Mouse (Mus musculus) thymus, postnatal 10 days (tissue): ENCODE data around the gene Hmga2.
"Not testable (repeated sequence)": the region's sequence is repeated elsewhere in the genome, so short reads cannot be mapped to it uniquely, and the experiment has no call there.

Source experiments
- DNase-seq, 2 experiments: peaks; one replicate each; pipeline ENCODE4 v3.0.0; 2021; ENCODE audit warnings: low spot score in 2 of 2

Hmga2 gene

GRCm38 (mm10) chr10:120391971-120392716, 84.1 kb downstream of the Hmga2 start:
- DNase-seq: peak in 1 of 2 experiments; percentile 9

GRCm38 (mm10) chr10:120390912-120391835, 85.1 kb downstream of the Hmga2 start:
- DNase-seq: no peak

- no peak for DNase-seq
Measured at GRCm38 (mm10) chr10:120389707-120390106, 86.6 kb downstream of the Hmga2 start.

GRCm38 (mm10) chr10:120388966-120389365, 87.3 kb downstream of the Hmga2 start:
- no peak for DNase-seq

- DNase-seq: no peak
Measured at GRCm38 (mm10) chr10:120388400-120388871, 87.8 kb downstream of the Hmga2 start.

- no peak for DNase-seq
Measured at GRCm38 (mm10) chr10:120387105-120387504, 89.2 kb downstream of the Hmga2 start.

- no peak for DNase-seq
Measured at GRCm38 (mm10) chr10:120384797-120385600, 91.3 kb downstream of the Hmga2 start.

GRCm38 (mm10) chr10:120384040-120384439, 92.2 kb downstream of the Hmga2 start:
- DNase-seq: no peak

- no peak for DNase-seq
Measured at GRCm38 (mm10) chr10:120377795-120378194, 98.5 kb downstream of the Hmga2 start.

- no peak for DNase-seq
Measured at GRCm38 (mm10) chr10:120377327-120377752, 98.9 kb downstream of the Hmga2 start.

GRCm38 (mm10) chr10:120375438-120375837, 100.8 kb downstream of the Hmga2 start:
- no peak for DNase-seq

- no peak for DNase-seq
Measured at GRCm38 (mm10) chr10:120371215-120371614, 105.1 kb downstream of the Hmga2 start.

GRCm38 (mm10) chr10:120369187-120369805, 107.0 kb downstream of the Hmga2 start:
- no peak for DNase-seq

GRCm38 (mm10) chr10:120366173-120366592, 110.1 kb downstream of the Hmga2 start:
- DNase-seq: not testable (repeated sequence)

GRCm38 (mm10) chr10:120365380-120366172, 110.7 kb downstream of the Hmga2 start:
- no peak for DNase-seq

- no peak for DNase-seq
Measured at GRCm38 (mm10) chr10:120363983-120364582, 112.2 kb downstream of the Hmga2 start.

GRCm38 (mm10) chr10:120363298-120363982, 112.8 kb downstream of the Hmga2 start:
- DNase-seq: not testable (repeated sequence)

- no peak for DNase-seq
Measured at GRCm38 (mm10) chr10:120354523-120355030, 121.7 kb downstream of the Hmga2 start.

- DNase-seq: no peak
Measured at GRCm38 (mm10) chr10:120345325-120345724, 130.9 kb downstream of the Hmga2 start.
